Mouse (Mus musculus) frontal cortex, postnatal 14 days (tissue): ENCODE measurements around the gene Psapl1.
"Not testable (repeated sequence)": the region's sequence is repeated elsewhere in the genome, so short reads cannot be mapped to it uniquely, and the experiment has no call there.

Source experiments
- DNase-seq, 2 experiments: peaks; one replicate each; pipeline ENCODE4 v3.0.0; 2022; ENCODE audit warnings: low spot score in 2 of 2

Psapl1 gene

DNA sequence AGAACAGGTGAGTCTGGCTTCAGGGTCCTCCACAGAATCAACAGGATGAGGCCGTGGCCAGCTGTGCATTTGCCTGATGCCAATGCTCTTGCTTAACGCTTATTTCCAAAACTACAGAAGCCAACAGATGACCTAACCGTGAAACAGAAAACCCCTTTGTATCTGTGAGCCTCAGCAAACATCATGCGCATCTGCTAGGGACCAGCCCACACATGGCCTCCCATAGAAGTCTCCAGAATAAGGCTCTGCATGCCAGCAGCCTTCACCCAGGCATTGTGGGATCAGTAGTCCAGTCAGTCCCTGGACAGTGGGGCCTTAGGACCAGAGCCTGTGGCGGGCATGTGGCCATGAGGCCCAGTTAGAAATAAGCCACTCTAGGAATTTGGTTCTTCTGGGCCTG is 400 bp upstream of the Psapl1 start:
- no peak for DNase-seq

DNA sequence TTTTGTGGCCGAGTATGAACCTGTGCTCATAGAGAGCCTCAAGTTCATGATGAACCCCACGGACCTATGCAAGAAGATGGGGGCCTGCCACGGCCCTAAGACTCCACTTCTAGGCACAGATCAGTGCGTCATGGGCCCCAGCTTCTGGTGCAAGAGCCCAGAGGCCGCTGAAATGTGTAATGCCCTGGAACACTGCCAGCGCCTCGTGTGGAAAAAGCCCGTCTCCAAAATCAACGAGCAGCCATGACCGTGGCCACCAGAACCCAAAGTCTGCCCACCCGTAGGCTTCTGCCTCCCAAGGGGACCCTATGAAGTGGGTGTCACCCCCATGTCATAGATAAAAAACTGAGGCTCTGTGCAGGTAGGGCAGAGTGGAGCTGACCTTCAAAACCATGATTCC is 1.6 kb downstream of the Psapl1 start:
- DNase-seq: no peak

DNA sequence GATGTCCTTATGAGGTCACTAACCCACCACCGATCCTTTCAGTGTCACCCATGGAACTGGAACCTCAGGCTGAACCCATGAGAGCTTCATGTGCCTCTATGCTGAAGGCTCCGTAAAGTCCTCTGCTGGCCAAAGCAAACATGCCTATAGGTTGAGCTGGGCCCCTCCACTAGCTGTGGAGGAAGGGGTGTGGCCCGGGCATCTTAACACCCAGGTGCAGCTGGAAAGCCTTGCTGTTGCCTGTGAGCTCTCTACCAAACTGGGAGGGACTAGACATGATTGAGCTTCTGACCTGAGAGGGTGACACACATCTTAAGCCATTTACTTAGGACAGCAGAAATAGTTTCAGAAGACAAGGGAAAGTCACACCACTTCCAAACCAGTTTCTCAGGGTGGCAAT is 5.0 kb downstream of the Psapl1 start:
- DNase-seq: no peak

DNA sequence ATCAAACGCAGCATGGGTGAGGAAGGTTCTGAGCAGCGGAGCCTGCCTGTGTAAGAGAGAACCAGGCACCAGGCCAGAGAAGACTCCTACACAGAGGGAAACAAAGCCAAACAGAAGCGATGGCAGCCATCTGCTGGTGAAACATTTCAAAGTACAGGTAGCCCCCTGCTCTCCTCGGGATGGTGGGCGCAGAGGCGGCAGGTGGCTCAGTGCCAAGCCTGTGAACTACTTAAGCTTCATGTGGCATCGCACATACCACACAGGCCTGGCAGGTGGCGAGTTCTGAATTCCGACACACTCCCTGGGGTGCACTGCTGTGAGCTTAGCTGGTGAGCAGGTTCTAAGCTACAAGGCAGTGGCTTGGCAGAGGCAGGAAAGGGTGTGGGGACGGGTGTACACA is 9.5 kb downstream of the Psapl1 start:
- DNase-seq: peak; percentile 84 to 89

DNA sequence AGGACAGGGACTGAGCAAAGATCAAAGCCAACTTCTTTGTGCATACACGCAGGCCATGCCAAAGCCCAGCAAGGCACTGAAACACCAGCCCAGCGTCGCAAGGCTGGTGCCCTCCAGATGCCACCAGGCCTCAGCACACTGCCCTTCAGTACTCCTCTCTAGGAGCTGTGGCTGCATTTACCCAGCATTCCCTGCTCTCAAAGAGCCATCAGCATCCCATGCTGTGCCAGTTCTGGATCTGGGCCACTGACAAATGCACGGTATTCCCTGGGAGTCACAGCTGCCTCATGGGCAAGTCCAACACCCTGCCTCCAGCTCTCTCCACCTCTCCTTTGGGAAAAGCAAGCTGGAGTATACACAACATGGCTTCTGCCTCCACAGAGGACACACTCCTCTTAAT is 16.3 kb downstream of the Psapl1 start:
- no peak for DNase-seq

DNA sequence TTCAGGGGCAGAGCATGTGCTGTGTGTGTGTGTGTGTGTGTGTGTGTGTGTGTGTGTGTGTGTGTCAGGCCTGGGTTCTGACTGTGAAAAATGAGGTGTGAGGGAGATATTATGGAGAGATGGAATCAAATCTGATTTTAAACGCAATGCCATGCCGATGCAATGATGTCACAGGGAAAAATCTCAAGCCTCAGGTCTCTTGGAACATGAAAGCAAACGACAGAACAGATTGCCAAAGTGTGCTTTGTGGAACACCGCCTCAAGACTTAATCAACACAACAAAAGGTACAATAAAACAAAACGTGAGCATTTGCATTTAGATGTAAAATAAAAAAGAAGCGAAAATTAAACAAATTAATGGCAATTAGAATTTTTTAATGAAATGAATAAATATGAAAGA is 16.8 kb downstream of the Psapl1 start:
- no peak for DNase-seq

DNA sequence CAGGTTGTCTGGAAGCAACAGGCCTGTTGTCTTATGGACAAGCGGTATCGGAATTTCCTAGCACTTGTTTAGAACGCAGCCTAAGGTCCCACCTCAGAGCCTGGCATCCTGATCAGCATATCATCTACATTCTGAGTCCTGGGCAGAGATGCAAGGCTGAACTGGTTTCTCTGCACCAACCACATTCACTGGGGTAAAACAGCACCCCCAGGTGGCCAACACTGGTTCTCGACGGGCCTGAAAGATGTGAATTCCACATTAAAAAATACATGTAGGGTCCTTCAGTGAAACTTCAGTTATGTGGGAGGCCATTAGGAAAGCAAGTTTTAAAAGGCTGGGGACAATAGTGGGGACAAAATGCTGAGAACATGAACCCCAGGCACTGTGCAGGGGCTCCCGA is 20.0 kb downstream of the Psapl1 start:
- DNase-seq: peak; percentile 34 to 62

DNA sequence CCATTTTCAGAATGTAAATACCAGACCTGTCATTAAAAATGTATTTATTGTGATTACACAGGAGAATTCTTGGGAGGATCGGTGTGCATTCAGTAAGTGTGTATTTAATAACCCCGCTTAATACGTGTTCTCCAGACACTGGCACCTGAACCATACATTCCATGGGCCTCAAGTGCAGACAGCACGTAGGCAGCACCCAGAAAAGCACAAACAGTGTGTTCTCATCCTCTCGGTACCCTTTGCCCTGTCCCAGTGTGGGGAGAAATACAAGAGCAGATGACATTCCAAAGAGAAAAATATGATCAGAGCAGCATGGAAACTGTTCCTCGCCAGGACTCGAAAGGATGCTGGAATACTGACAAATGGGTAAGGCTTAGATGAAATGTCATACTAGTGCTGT is 22.0 kb downstream of the Psapl1 start:
- DNase-seq: no peak

DNA sequence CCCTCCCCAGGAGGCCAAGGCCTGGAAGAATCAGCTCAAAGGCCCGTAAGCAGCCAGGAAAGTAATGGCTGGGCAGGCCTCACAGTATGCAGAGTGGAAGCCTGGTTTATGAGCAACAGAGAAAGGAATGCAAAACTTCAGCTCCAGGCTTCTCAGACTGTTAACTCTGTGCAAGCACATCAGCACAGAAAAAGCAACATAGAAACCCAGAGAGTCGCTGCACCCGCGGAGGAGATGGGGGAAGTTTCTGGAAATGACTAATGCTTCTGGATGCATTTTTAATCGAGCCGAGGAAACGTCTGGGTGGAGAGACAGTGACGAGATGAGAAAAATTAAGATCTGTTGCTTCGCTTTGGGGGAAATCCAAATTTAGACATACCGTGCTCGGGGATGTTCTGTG is 22.5 kb downstream of the Psapl1 start:
- peak; percentile 49 to 57 for DNase-seq

DNA sequence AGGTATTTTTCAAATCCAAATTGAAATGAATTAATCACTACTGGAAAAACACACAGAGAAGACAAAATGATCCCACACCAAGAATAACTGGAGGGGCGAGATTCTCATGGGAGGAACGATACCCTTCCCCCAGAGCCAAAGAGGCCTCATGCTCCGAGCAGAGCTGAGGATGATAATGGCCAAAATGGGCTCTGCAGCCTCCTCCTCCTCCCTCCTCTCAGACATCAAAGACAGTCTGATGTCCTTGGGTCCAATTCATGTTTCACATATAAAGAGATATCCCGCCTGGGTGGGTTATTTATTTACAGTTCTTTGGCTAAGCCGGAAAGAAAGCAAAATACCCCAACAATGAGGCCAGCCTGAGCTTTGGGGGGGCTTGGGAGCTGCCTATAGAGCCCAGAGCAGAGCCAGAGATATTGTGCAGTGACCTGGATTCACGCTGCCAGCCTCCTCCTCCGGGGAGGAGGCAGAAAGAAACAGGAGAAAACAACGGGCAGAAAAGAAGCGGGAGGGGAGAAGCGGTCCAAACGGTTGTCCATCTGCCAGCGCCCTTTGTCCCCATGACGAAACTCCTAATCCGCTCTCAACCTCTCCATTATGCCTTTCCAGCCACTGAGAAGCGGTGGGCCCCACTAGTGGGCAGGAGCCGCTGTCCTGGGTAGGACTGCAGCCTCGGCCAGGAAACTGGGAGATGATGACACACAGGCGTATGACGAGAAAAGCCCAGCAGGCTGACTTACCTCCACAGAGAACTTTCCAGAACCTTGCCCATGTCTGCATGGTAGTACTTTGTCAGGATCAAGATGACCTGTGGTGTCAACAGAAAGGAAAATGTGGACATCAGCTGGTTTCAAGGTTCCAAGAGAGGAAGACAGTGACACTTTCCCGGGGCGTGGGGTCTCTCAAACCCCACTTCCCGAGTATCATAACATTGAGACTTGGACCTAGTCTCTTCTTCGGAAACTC is 24.9 kb downstream of the Psapl1 start:
- no peak for DNase-seq

DNA sequence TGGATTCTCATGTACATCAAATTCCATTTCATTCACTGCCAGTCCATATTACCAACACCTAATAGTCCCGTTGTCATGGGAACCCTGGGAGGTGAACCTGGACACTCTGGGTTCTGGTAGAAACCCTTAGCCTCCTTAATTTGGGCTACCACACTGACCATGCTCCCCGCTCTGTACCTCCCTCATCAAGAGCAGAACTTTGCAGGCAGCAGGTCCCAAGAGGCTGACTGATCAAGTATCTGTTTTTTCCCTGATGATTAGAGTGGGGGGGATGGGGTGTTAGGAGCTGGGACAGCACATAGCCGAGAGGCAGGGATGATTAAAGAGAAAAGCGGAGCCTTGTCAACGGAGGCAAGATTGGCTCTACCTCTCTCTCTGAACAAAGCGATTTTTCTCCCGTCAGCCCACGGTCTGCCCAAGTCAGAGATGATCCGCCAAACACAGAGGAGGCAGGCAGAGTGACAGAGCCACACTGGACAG is 26.5 kb downstream of the Psapl1 start:
- no peak for DNase-seq

DNA sequence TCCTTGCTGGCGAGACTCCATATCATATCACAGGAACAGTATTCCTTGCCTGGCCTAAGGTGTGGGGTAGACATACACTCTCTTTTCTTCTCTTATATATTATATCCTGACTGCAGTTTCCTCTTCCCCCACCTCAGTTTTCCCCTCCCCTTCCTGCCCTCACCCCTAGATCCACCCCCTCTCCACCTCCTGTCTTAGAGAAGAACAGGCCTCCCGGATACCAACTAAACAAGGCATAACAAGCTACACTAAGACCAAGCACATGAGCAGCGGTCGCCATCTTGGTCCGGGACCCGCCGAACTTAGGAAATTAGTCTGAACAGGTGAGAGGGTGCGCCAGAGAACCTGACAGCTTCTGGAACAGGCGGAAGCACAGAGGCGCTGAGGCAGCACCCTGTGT is 33.7 kb downstream of the Psapl1 start:
- not testable (repeated sequence) for DNase-seq

DNA sequence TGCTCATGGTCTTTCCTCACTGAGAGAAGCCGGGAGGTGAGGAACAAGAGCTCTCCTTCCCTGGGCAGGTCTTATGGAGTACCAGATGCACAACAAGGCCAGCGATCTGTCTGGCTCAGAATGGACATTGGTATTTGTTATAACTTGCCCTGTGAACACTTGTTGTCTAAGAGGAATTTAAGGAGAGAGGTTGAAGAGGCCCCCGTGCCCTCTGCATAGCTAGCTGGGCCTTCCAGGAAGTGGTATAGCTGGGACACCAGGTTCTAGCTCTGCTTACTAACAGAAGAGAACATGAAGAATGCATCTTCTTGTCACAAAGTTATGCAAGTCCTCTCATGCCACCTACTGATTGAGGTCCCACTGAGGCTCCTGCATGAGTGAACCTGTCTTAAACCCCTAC is 44.2 kb downstream of the Psapl1 start:
- no peak for DNase-seq

DNA sequence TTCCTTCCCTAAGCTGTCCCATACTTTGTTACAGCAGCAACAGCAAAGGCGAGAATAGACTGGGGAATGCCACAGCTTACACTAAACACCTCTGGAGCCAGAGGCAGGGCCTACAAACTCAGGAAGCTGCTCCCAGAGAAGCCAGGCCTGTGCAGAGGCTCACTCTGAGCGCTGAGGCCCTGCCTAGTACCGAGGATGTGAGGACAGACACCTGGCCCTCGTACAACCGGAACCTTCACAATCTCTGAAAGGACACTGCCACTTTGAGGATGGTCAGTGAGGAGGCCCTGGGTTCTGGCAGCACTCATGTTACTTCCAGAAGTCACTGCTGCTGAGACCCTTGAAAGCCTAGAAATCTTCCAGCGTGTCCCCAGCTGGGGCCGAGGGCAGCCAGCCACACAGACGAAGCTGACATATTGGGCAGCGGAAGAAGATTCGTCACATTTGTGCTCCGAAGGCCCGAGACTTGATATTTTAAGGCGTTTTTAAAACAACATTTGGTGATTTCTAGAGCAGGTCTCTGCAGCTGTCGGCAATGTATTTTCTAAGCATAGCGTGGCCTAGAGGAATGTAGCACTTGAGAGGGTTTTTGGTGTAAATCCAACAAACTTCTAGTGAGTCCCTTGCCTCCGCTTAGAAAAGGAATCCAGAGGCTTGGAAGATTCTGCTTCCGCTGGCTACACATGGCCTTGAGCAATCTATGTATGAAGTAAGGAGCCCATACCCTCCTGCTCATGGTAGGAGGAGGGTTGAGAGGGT is 49.1 kb downstream of the Psapl1 start:
- DNase-seq: no peak

DNA sequence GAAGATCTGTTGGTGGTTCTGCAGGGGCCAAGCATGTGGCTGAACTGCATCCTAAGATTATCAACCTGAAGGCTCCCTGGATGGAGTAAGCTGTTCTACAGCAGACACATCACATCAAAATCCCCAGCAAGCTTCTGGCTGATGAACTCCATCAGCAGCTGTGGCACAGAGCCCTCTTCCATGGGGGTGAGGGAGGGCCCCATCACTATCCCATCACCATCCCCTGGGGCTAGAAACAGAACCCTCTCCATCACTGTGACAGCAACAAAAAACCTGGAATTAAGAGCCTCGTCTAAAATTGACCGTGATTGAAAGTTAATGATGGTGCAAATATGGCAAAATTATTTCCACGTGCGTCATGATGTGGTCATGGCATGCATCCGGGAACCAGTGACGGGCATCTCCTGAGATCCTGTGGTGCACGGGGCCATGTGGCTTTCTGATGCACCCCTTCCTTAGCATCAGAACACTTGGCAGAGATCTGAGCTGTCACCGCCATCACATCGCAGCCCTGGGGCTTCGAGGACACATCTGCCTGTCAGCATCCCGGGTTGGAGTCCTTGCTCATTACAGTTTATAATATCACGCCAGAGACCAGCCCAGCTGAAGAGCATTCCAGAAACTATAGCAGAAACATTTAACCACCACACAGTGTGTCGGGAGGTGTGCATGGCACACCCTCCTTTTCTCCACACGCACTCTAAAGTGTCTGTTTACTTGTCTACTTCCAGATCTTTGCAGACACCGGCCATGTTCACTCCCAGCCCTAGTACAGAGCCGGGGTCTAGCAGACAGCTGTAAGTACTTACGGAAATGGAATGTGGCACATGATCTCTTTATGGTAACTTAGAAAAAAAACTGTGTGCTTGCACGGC is 51.1 kb downstream of the Psapl1 start:
- no peak for DNase-seq
